ENCODE assay signal across 12 mouse cellular contexts in genomic region chr3:57504756-57505155, GRCm38 (mm10).
DNase-seq lines count a peak whose midpoint lies in the region; TF ChIP-seq lines count a peak whose summit lies in the region.
"Had no signal": no experiment of that assay in that cellular context is flagged by ENCODE, and none has a peak within 500 bp of the region (broad histone marks: within the 10 kb centered on the region; RNA-seq: fewer than 3 reads in every experiment).

No protein-coding gene starts in this region.

- peak; percentile 34 to 54 for DNase-seq in cerebellum, postnatal 10 days
- no peak for DNase-seq in cerebellum, adult 9-10 months
- DNase-seq in left cerebral cortex, adult 2 months (ENCODE audit: extremely low spot score in 1 of 2, low spot score in 2 of 2): peak in 1 of 2 experiments; percentile 12
- no peak for DNase-seq in left cerebral cortex, postnatal 4 days
- peak; percentile 58 to 59 for DNase-seq in heart, postnatal 10 days
- peak; percentile 38 for DNase-seq in lung, postnatal 25 days (ENCODE audit: low spot score)
- DNase-seq in c-Kit-positive CD71-positive TER-119-positive erythroid progenitor cells, embryonic 14.5 days (ENCODE audit: low spot score): no peak
- no peak for DNase-seq in embryonic facial prominence, embryonic 10.5 days (ENCODE audit: low spot score)
- DNase-seq: cerebellum, adult 8-10 months had no signal

- H3K4me3 ChIP-seq in left cerebral cortex, adult 2 months: no peak overlapping the region
- no peak overlapping the region for H3K4me3 ChIP-seq in embryonic facial prominence, embryonic 10.5 days
- H3K4me3 ChIP-seq: limb, embryonic 12.5 days; megakaryocyte, embryonic 14.5 days had no signal

- H3K27ac ChIP-seq in left cerebral cortex, adult 2 months: peak overlapping the region; percentile 47; the same call in 1 of the 2 replicates
- H3K27ac ChIP-seq in embryonic facial prominence, embryonic 10.5 days (replicated peaks): no peak overlapping the region
- H3K27ac ChIP-seq: hindbrain, postnatal 0 days; limb, embryonic 12.5 days had no signal

- 52% methylated on average over 2 of the region's 2 CpGs for WGBS in embryonic facial prominence, embryonic 10.5 days

- 0 out of 2 replicates have a peak, but pooled peaks cover 9% of the 10 kb centered on the region for H3K36me3 ChIP-seq in embryonic facial prominence, embryonic 10.5 days (replicated peaks)

- intact Hi-C loops in left cerebral cortex, adult 2 months (cut with DNase I): loop anchor here (2.0 to 5.0 kb wide), 2 partner anchors 34 to 73 kb away; partner anchors contain the start of gene Wwtr1
- intact Hi-C loops in left cerebral cortex, postnatal 4 days (cut with DNase I): no loop called here
- intact Hi-C loops in heart, postnatal 10 days (cut with DNase I): no loop called here

- H3K27me3 ChIP-seq in embryonic facial prominence, embryonic 10.5 days (replicated peaks; ENCODE audit: low read depth, poor library complexity, severe bottlenecking): no peaks in the 10 kb centered on the region
- H3K27me3 ChIP-seq: limb, embryonic 12.5 days; megakaryocyte, embryonic 14.5 days had no signal

- no peaks in the 10 kb centered on the region for H3K9me3 ChIP-seq in embryonic facial prominence, embryonic 10.5 days
- H3K9me3 ChIP-seq: limb, embryonic 12.5 days had no signal

- H3K4me1 ChIP-seq in embryonic facial prominence, embryonic 10.5 days: peaks cover 17% of the 10 kb centered on the region
- H3K4me1 ChIP-seq: limb, embryonic 12.5 days had no signal

- TF ChIP-seq CTCF in left cerebral cortex, adult 2 months (IDR thresholded peaks at IDR 0.05): no peak

Comparison
In these comparisons a context has a peak if more than half of its experiments do, and no peak if none do; other contexts are left out.
1. DNase-seq: peak in cerebellum, postnatal 10 days (2 of 2), heart, postnatal 10 days (2 of 2) and lung, postnatal 25 days (single experiment); none in cerebellum, adult 9-10 months (single experiment), left cerebral cortex, postnatal 4 days (single experiment), c-Kit-positive CD71-positive TER-119-positive erythroid progenitor cells, embryonic 14.5 days (single experiment) and embryonic facial prominence, embryonic 10.5 days (single experiment).